Comparison of ENCODE assay signal across 26 mouse cellular contexts in the genomic region with DNA sequence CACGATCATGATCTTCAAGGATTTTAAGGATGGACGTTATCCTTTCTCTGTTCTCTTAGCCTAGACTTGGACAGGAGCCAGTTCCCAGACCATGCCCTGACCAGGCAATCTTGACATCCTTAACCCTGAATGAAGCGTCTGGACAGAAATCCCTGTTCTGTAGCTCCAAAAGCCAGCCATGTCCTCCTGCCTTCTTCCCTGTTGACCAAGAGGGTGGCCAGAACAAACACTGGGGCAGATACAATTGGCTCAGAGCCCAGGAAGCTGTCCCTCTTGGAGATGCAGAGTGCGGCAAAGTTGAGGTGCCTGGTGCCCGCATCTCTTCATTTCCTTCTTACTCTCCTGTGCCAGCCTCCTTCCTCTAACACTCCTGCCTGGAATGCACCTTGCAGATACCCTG. TPM values are rescaled to one million over a fixed set of nuclear protein-coding genes. Genes with fewer than 3 reads are reported as not detected.
DNase-seq lines count a peak whose midpoint lies in the region; ATAC-seq and TF ChIP-seq lines count a peak whose summit lies in the region.
"Had no signal": no experiment of that assay in that cellular context is flagged by ENCODE, and none has a peak within 500 bp of the region (broad histone marks: within the 10 kb centered on the region; RNA-seq: fewer than 3 reads in every experiment).

No protein-coding gene starts in this region.

- no peak for TF ChIP-seq POLR2A in lung, adult 2 months (IDR thresholded peaks at IDR 0.05; ENCODE audit: borderline replicate concordance, extremely low read depth, low read depth, low read length)

- peaks cover 32% of the 10 kb centered on the region for H3K4me1 ChIP-seq in lung, embryonic 14.5 days (ENCODE audit: insufficient read depth)
- peaks cover 37% of the 10 kb centered on the region for H3K4me1 ChIP-seq in lung, adult 2 months (ENCODE audit: control insufficient read depth, insufficient read depth, low read length)

- H3K9ac ChIP-seq in lung, embryonic 14.5 days: no peak overlapping the region
- H3K9ac ChIP-seq: forebrain, embryonic 15.5 days; heart, embryonic 15.5 days; limb, embryonic 13.5 days; liver, embryonic 14.5 days; midbrain, embryonic 15.5 days had no signal

- 53% methylated on average over 5 of the region's 5 CpGs for WGBS in lung, embryonic 14.5 days
- 44% methylated on average over 5 of the region's 5 CpGs for WGBS in lung, adult 2 months

- no peaks in the 10 kb centered on the region for H3K9me3 ChIP-seq in lung, embryonic 14.5 days (ENCODE audit: low read depth, low read length)
- H3K9me3 ChIP-seq: embryonic facial prominence, embryonic 10.5 days; forebrain, embryonic 15.5 days; heart, embryonic 15.5 days; hindbrain, embryonic 10.5 days; limb, embryonic 13.5 days; midbrain, embryonic 15.5 days had no signal

- DNase-seq in heart, adult 11 months: peak; percentile 95
- no peak for DNase-seq in heart, postnatal 14 days
- DNase-seq in lung, embryonic 14.5 days: peak; percentile 33
- no peak for DNase-seq in lung, adult 2 months
- peak; percentile 80 for DNase-seq in adipocyte (ENCODE audit: low spot score)
- DNase-seq in lung, postnatal 36 days: peak; percentile 50
- DNase-seq in right cerebral cortex, adult 2 months (ENCODE audit: low spot score in 2 of 2): no peak
- DNase-seq: adrenal gland, postnatal 36 days; cerebellum, adult 11 months; cerebellum, adult 9-11 months; gastrocnemius, postnatal 14 days; heart, adult 2 months; kidney, postnatal 36 days; layer of hippocampus, postnatal 36 days; right cerebral cortex, adult 18-20 months had no signal

- H3K4me3 ChIP-seq in lung, embryonic 14.5 days (ENCODE audit: low read depth, low read length): no peak overlapping the region
- no peak overlapping the region for H3K4me3 ChIP-seq in lung, adult 2 months (replicated peaks; ENCODE audit: extremely low read depth, low read depth, low read length)
- H3K4me3 ChIP-seq: embryonic facial prominence, embryonic 10.5 days; forebrain, embryonic 15.5 days; heart, adult 2 months; heart, embryonic 15.5 days; hindbrain, embryonic 10.5 days; limb, embryonic 13.5 days; midbrain, embryonic 15.5 days; myocyte had no signal

- intact Hi-C loops in heart, postnatal 14 days (cut with DNase I): no loop called here

- TF ChIP-seq CTCF in lung, embryonic 14.5 days (IDR thresholded peaks at IDR 0.05; ENCODE audit: low read depth): no peak
- no peak for TF ChIP-seq CTCF in lung, adult 2 months (IDR thresholded peaks at IDR 0.05; ENCODE audit: insufficient read depth, low read length)

- no peak overlapping the region for H3K4me2 ChIP-seq in lung, embryonic 14.5 days
- H3K4me2 ChIP-seq: forebrain, embryonic 15.5 days; heart, embryonic 15.5 days; limb, embryonic 13.5 days; midbrain, embryonic 15.5 days had no signal

- no peak for ATAC-seq in lung, embryonic 14.5 days (ENCODE audit: insufficient read depth)
- ATAC-seq: forebrain, embryonic 15.5 days; hindbrain, postnatal 0 days; intestine, embryonic 16.5 days; midbrain, embryonic 15.5 days; Patski had no signal

- no peak overlapping the region for H3K27ac ChIP-seq in lung, embryonic 14.5 days (ENCODE audit: low read depth)
- H3K27ac ChIP-seq: embryonic facial prominence, embryonic 10.5 days; forebrain, embryonic 15.5 days; heart, adult 2 months; heart, embryonic 15.5 days; hindbrain, embryonic 10.5 days; hindbrain, postnatal 0 days; limb, embryonic 13.5 days; liver, embryonic 14.5 days had no signal

- H3K27me3 ChIP-seq in lung, embryonic 14.5 days (ENCODE audit: insufficient read depth, low read length): no peaks in the 10 kb centered on the region; the same call in 1 of the 2 replicates
- H3K27me3 ChIP-seq: heart, embryonic 15.5 days; limb, embryonic 13.5 days; Patski had no signal

- peaks cover 2% of the 10 kb centered on the region; the same call in 1 of the 2 replicates for H3K36me3 ChIP-seq in lung, embryonic 14.5 days (ENCODE audit: insufficient read depth)
- H3K36me3 ChIP-seq: forebrain, embryonic 15.5 days; heart, embryonic 15.5 days; midbrain, embryonic 15.5 days had no signal

RNA-seq across cellular contexts. Expression of a gene that starts 3.2 kb away (rescaled TPM):
- total RNA-seq in heart, postnatal 14 days (2021): 100 to 1,000 TPM; 288 to 310 TPM
- 14.9 and 15.8 TPM in 2 replicates for polyA plus RNA-seq in lung, embryonic 14.5 days (2014; fragmentation: Nextera tagmentation; extraction: Ambion mirVana)
- 56.3 and 84.7 TPM in 2 replicates for polyA plus RNA-seq in lung, adult 2 months (2012; rRNA removed)

RNA-seq across cellular contexts. Expression of a gene that starts 19.1 kb away (rescaled TPM):
- 100 to 1,000 TPM; 220 to 273 TPM for total RNA-seq in heart, postnatal 14 days (2021)
- 480 and 516 TPM in 2 replicates for polyA plus RNA-seq in lung, embryonic 14.5 days (2014; fragmentation: Nextera tagmentation; extraction: Ambion mirVana)
- polyA plus RNA-seq in lung, adult 2 months (2012; rRNA removed): 121 and 206 TPM in 2 replicates

RNA-seq across cellular contexts. Expression of a gene that starts 32.2 kb away (rescaled TPM):
- 1 to 10 TPM; 7.6 TPM for total RNA-seq in heart, postnatal 14 days (2021)
- 27.4 and 28.4 TPM in 2 replicates for polyA plus RNA-seq in lung, embryonic 14.5 days (2014; fragmentation: Nextera tagmentation; extraction: Ambion mirVana)
- 14.9 and 17.9 TPM in 2 replicates for polyA plus RNA-seq in lung, adult 2 months (2012; rRNA removed)

RNA-seq across cellular contexts. Expression of a gene that starts 44.2 kb away (rescaled TPM):
- total RNA-seq in heart, postnatal 14 days (2021): 10 to 100 TPM; 42.1 to 44.8 TPM
- 44.0 and 52.1 TPM in 2 replicates for polyA plus RNA-seq in lung, embryonic 14.5 days (2014; fragmentation: Nextera tagmentation; extraction: Ambion mirVana)
- polyA plus RNA-seq in lung, adult 2 months (2012; rRNA removed): 20.0 and 26.9 TPM in 2 replicates

RNA-seq across cellular contexts. Expression of a gene that starts 56.5 kb away (rescaled TPM):
- 10 to 100 TPM; 12.5 to 16.2 TPM for total RNA-seq in heart, postnatal 14 days (2021)
- 19.0 and 19.5 TPM in 2 replicates for polyA plus RNA-seq in lung, embryonic 14.5 days (2014; fragmentation: Nextera tagmentation; extraction: Ambion mirVana)
- polyA plus RNA-seq in lung, adult 2 months (2012; rRNA removed): 50.5 and 65.5 TPM in 2 replicates

Comparison
In these comparisons a context has a peak if more than half of its experiments do, and no peak if none do; other contexts are left out.
1. DNase-seq: peak in heart, adult 11 months (single experiment), lung, embryonic 14.5 days (single experiment), adipocyte (single experiment) and lung, postnatal 36 days (single experiment); none in heart, postnatal 14 days (0 of 2), lung, adult 2 months (single experiment) and right cerebral cortex, adult 2 months (0 of 2).